Mouse (Mus musculus) gonadal fat pad, adult 2 months (tissue): ENCODE measurements around the gene Matk. TPM values are rescaled to one million over a fixed set of nuclear protein-coding genes. Genes with fewer than 3 reads are reported as not detected.
"Not testable (repeated sequence)": the region's sequence is repeated elsewhere in the genome, so short reads cannot be mapped to it uniquely, and the experiment has no call there.

Source experiments
- DNase-seq: peaks from one replicate; pipeline ENCODE4 v3.0.0-alpha.2; 2012; ENCODE audit warnings: low read depth
- polyA plus RNA-seq: library from polyadenylated mRNA; depleted of rRNA; stranded (reverse); fragments of >200 nt; gene quantifications from 2 replicates; pipeline ENCODE4 v1.2.3, GENCODE M21; 2012; rRNA removed

The Matk gene
- polyA plus RNA-seq, result 3.1 and 4.7 TPM in 2 replicates

DNA sequence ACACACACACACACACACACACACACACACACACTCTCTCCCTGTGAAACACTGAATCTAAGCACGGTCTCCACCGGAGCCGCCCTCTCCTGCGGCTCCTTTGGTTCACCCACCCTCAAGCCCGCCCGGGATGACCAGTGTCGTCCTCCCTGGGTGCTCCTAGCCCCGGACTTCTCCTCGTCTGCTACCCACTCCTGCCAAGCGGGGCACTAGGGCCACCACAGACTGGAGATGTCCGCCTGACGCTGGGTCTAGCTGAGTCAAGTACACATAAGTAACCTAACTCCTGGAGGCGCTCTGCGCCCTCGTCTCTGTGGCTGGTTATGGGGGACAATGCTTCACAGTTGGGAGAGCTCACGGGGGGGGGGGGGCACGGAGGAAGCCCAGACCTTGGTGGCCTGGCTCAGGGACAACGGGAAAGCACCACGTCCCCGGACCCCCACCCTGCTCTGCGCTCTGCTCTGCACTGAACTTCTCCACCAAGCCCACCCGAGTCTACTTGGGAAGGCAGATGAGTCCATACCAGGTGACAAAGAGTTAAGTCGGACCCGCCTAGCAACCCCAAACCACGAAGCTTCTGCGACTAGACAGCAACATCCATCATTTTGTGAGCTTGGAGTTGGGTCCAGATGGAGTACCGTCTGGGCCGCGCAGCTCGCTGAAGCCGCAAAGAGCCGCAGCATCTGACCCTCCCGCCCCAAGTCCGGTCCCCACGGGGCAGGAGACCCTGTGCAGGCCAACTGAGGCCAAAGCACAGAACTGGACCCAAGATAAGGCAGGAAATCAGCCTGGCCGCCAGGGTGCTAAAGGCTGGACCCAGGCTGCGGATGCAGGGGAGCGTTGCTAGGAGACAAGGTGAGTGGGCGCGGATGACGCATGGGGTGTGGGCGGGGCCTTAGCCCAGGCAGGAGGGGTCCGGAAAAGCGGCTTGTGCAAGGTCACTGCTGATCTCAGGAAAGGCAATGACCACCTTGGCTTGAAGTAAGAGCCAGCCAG, at the start of gene Matk:
Matk (plus strand) TSS at position 512 of the 996 bp plus-strand sequence.
- no peak for DNase-seq

DNA sequence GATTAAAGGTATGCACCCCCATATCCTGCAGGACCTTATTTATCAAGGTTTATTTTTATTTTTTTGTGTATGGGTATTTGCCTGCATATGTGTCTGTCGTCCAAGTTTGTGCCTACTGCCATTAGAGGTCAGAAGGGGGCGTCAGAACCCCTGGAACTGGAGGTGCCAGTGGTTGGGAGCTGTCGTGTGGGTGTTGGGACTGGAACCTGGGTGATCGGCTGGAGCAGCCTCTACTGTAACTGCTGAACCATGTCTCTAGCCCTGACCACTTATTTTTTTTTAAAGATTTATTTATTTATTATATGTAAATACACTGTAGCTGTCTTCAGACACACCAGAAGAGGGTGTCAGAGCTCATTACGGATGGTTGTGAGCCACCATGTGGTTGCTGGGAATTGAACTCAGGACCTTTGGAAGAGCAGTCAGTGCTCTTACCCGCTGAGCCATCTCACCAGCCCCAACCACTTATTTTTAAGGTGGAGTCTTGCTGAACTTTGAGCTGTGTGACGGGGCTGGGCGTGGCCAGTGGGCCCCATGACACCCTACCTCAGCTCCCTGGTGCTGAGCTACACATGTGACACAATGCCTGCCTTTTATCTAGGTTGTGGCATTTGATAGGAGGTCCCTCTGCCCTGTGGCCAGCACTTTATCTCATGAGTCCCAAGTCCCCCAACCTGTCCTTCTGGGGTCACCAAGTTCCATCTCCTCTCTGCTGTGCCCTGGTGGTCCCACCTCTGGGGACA, 49.6 kb upstream of the Matk start:
- no peak for DNase-seq

GRCm38 (mm10) chr10:81204137-81204536, 48.6 kb upstream of the Matk start:
- DNase-seq, result no peak

GRCm38 (mm10) chr10:81210154-81210553, 42.6 kb upstream of the Matk start:
- DNase-seq, result no peak

DNA sequence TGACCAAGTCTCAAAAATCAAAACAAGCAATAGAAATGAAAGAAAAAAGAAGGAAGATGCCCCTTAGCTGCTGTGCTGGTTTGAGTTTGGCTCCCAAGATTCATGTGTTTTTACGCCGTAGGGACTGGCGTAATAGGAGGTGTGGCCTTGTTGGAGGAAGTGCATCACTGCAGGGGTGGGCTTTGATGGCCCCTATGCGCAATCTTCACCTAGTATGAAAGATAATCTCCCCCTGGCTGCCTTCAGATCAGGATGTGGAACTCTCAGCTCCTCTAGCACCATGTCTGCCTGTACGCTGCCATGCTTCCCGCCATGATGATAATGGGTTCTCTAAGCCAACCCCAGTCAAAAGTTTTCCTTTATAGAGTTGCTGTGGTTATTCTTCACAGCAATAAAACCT, 36.5 kb upstream of the Matk start:
- DNase-seq, result no peak

DNA sequence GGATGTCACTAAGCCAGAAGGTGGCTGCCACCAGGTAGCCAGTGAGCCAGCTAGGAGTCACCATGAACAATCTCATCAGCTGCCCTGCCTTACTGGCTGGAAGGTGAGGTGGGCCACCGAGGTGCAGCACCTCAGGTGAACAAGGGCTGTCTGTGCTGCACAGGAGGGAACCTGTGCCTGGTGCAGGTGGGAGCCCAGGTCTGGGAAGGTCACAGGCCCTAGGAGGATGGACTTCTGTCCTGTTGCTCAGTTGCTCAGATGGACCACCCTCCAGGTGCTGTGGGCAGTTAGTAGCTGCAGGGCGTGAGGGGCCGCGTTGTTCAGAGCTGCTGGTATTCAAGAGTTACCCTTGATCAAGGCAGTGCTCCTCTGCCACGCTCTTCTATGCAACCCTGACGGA, 35.9 kb upstream of the Matk start:
- no peak for DNase-seq

- DNase-seq, result not testable (repeated sequence)
Measured at GRCm38 (mm10) chr10:81217267-81217666, 35.5 kb upstream of the Matk start.

DNA sequence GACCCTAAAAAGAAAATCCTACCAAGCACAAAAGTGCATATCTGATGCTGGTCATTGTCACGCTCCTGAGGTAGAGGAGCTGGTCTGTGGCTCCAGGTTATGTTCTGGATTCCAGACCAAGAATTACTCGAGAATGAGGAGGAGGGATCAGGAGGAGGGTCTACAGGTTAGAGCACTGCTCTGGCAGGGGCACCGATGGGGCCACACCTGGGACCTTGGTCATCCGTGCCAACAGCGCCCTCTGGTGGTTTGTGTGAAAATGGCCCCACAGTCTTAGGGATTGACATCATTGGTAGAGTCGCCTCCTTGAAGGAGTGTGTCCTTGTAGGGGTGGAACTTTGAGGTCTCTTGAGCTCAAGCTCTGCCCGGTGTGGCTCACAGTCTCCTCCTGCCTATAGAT, 34.8 kb upstream of the Matk start:
- no peak for DNase-seq

DNA sequence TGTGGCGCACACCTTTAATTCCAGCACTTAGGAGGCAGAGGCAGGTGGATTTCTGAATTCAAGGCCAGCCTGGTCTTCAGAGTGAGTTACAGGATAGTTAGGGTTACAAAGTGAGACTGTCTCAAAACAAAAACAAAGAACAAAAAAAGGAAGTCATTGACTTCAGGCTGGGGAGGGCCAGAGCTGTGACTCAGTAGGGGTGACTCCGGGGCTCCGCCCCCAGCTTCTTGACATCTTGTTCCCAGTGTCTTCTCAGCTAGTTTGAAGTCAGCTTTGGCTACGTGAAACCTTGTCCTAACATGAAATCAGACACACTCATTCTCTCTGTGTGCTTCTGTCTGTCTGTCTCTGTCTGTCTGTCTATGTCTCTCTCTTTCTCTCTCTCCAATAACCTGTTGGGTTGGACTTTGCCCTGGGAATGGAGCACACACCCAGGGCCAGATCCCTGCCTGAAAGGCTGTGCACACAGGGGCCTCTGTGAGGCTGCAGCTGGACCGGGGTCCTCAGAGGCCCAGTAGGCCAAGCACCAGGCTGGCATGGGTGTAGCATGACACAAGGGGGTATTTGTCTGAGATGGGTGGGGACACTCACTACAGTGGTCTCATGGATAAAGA, 31.2 kb upstream of the Matk start:
- no peak for DNase-seq

DNA sequence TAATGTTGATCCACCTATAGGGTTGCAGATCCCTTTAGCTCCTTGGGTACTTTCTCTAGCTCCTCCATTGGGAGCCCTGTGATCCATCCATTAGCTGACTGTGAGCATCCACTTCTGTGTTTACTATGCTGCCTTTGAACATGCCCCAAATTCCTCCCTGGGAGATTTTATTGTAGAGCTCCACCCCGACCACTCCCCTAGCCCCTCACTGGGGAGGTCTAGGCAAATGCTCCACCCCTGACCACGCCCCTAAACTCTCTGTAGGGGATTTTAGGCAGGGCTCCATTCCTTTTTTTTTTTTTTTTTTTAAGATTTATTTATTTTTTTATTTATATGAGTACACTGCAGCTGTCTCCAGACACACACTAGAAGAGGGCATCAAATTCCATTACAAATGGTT, 29.0 kb upstream of the Matk start:
- DNase-seq, result not testable (repeated sequence)

DNA sequence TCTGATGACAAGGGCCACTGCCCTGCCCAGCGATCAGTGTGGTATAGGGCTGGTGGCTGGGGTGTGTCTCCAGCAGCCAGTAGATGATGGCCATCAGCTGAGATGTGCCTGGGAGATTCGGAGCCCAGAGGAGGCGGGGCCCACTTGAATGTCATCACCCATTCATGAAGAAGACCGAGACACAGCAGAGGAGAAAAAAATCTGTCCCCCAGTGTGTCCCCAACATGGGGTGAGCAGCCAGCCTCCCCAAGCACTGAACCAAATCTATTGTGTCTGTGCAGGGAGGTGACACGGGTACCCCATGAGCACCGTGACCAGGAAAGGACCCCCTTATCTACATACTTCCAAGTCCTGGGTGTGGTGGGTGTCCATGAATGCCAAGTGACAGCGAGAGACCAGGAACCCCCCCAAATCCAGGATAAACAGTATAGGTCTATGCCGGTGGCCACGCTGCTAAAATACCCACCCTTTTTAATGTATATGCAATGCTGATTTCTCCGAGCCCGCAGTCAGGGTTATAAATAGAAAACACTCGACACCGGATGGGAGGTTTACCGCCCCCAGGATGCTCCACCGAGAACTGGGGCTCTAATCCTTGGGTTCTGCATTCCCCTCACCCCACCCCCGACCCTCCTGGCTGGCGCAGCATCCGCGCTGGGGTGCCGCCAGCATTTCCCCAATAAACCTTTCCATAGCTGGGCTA, 22.8 kb upstream of the Matk start:
- no peak for DNase-seq

- DNase-seq, result no peak
Measured at GRCm38 (mm10) chr10:81230438-81231332, 22.1 kb upstream of the Matk start, which contains the start of gene Atcay. Gene Atcay (minus strand): TSS chr10:81230833.

DNA sequence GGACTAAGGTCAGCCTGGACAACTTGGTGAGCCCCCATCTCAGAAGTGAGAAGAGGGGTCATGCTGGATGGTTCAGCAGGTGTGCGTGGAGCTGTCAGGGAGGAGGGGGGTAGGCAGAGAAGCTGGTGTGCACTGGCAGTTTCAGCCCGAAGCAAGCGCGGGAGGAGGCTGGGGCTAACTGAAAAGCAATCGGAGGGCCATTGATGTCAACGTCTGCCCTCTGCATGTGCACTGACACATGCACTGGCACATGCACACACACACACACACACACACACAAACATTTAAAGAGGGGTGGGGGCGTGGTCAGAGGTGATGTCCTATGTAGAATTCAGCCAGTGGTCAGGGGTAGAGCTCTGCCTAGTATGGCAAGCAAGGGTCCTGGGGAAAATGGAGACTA, 21.3 kb upstream of the Matk start:
- no peak for DNase-seq

DNA sequence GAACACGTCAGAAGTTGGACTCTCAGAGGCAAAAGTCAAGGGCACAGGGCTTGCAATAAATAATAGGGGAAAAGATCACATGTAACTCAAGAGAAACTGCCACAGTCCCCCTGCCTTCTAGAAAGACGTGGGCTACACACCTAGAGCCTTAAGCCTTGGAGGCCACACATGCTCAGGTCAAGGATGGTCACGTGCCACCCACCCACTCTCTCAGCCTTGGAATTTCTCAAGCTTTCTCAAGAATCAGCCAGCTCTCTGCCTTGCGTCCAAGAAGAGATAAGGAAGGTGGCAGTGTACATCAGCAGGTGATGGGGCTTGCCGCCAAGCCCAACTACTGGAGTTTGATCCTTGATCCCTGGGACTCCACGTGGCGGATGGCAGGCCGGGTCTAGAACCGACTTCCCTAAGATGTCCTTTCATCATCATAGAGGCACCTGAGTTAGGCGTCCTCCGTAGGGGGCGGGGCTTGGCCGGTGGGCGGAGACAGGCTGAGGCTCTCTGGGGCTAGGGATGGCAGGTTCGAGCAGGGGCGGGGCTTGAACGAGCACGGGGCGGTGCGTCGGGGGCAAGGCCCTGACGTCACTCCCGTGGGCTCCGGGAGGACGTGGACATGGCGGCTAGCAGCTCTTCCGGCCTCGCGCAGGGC, 20.0 kb upstream of the Matk start, which contains the start of gene Zfr2:
Zfr2 (plus strand) TSS at position 576 of the 646 bp plus-strand sequence.
- DNase-seq, result no peak

DNA sequence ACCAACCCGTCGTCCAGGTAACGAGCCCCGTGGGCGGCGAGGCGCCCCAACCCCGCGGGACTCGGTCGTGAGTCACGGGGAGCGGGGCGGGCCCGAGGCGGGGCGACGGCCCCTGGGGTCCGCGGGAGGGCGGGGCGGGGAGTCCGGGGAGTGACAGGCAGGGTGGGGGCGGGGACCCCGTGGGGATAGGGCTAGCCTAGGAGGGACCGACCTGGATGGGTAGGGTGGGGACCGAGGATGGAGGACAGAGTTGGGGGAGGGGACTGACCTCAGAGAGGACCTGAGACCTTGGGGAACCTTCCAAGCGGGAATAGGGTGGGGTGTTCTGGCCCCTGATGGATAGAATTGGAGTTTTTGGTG, 19.5 kb upstream of the Matk start:
- no peak for DNase-seq

GRCm38 (mm10) chr10:81234206-81234605, 18.5 kb upstream of the Matk start:
- no peak for DNase-seq

- DNase-seq, result no peak
Measured at GRCm38 (mm10) chr10:81236471-81237268, 16.1 kb upstream of the Matk start.

DNA sequence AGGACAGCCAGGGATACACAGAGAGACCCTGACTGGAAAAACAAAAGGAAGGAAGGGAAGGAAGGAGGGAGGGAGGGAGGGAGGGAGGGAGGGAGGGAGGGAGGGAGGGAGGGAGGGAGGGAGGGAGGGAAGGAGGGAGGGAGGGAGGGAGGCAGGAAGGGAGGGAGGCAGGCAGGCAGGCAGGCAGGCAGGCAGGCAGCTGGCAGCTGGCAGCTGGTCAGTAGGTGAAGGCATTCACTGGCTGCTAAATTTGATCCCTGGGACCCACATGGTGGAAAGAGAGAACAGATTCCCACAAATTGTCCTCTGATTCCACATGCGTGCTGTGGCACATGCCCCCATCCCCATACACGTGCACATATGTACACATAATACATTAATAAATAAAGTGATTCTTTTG, 14.1 kb upstream of the Matk start:
- no peak for DNase-seq

GRCm38 (mm10) chr10:81240876-81241275, 11.9 kb upstream of the Matk start:
- DNase-seq, result no peak
